Mouse (Mus musculus) frontal cortex, postnatal 25 days (tissue): Measurements from ENCODE around the gene Psmf1.

Experiments used
- DNase-seq, 2 experiments: peaks; one replicate each; pipeline ENCODE4 v3.0.0; 2022; ENCODE audit warnings: low spot score in 2 of 2

Gene Psmf1

DNA sequence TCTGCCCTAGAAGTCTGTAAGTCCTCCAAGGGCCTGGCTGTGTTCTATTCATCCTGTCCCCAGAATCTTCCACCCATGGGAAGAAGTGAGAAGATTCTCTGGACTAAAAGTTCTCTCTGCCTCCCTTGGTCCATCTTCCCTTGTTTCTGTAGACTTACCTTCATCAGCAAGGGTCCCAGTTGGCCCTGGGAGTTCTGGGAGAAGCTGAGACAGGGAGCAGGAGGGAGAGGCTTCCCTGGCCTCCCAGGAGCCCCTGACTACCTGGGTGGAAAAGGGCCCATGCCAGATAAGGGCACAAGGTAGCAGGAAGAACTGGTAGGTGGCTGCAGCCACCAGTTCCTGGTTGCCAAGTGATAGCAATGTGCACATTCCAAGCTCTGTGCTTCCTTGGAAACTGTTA lies at the start of gene Psmf1:
Psmf1 (minus strand) TSS at position 342 of the 400 bp plus-strand sequence.
- DNase-seq: no peak

DNA sequence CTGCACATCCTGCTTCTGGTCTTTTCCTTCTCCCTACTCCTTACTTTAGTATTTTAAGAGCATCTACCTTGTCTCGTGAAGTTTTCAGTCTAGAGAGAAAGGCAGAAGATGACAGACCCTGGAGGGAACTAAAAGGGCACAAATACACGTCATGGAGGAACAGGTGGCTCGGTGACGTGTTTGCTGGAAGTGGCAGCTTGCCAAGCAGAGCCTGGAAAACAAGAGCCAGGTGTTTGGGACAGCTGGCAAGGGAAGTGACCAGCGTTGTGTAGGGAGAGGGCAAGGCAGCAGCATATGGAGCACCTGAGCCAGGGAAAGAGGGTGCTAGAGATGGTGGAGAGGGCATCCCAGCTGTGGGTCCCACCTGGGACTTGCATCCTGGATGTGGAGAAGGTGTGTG lies 47.2 kb upstream of the Psmf1 start:
- DNase-seq: no peak

DNA sequence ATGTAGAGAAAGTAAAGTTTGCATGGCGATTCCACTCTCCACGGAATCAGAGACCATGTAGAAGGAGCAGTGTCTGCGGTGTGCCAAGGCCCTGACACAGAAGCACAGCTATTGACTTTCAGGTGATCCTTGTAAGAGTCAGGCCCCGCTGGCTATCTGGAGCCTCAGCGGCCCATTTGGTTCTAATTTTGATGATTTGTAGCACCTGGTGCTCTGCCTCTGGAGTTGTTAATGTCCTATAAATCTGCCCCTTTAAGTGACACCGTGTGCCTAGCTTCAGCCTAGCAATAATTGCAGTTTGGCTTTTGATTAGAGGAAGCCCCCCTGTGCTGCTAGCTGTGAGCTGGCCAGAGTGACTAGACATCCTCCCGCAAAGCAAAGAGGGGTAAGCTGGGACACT lies 46.2 kb upstream of the Psmf1 start:
- no peak for DNase-seq

DNA sequence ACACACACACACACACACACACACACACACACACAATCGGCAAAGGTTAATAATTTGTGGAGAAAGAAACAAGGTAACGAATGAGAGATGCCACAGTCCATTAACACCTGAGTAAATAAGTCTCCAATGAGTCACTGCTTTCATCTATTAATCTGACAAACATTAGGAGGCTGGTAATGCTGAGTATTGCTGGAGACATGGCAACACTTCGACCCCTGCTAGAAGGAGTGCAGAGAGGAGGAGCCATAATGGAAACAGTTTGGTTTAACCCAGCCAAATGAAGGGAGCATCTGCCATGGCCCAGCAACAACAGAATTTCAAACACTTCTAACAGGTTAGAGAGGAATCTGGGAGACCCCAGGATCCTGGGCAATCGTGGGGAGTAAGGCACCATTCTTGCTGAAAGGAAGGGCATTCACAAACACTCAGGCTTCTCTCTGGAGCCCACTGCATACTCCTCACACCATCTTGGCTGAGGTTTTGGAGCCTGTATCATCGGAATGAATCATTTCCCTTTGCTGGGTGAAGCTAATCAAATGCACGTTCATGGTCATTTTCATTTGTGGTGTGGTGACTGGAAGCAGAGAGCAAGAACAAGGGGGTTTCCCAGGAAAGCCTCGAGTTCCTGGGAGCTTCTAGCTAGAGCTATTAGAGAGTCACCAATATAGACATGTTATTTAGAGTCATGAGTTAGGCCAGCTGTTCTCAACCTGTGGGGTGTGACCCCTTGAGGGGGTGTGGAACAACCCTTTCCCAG lies 44.4 kb upstream of the Psmf1 start:
- DNase-seq: no peak

DNA sequence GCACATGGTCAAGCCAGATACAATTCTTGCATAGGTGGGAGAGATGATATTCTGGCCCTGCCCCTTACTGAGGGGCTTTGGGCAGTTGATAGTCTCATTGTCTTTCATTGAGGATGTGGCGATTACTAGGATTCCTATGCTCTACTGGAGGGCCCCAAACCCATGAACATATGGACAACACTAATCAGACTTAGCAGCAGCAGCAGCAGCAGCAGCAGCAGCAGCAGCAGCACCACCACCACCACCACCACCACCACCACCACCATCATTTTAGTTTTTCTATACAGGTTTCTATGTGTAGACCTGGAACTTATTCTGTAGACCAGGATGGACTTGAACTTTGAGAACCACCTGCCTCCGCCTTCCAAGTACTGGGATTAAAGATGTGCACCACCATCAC lies 39.5 kb upstream of the Psmf1 start:
- DNase-seq: no peak

DNA sequence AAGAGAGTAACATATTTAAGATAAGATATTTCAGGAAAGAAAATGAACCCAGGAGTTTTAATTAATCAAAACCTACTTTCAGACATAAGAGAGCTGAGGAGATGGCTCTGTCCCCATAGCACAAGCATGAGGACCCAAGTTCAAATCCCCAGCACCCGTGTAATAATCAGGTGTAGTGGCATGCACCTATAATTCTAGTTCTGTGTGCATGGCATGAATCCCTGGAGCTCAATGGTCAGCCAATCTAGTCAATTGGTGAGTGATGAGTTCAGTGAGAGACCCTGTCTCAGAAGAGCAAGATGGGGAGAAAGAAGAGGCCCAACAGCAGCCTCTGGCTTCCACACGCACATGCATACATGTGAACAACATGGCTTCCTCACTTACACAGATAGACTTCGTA lies 33.4 kb upstream of the Psmf1 start:
- no peak for DNase-seq

DNA sequence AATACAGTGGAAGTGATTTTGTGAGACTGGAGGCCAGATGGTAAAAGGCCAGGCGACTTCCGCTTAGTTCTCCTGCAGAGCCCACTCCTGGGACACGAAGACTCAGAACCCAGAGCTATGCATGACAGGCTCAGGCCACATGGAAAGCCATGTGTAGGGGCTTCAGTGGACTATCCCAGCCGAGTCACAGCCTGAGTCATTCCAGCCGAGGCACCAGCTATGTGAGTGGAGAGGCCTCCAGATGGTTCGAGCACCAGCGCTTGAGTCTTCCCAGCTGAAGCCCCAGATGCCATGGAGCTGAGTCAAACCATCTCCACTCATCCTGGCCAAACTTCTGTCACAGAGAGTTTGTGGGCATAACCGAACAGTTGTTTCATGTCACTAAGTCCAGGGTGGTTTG lies 29.5 kb upstream of the Psmf1 start:
- DNase-seq: no peak

DNA sequence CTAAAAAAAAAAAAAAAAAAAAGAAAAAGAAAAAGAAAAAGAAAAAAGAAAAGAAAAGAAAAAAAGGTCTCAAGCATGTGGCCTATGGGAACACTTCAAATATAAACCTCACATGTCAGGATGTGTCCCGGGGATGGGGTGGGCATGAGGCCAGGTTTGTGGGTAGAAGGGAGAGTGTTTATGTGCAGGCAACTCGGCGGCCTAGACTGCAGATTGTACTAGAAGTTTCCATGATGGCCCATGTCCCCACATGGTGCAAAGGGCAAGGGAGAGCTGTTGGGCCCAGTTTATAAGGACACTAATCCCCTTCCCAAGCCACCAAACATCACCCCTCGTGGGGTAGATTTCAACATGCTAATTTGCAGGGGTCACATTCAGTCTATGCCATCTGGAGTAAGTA lies 28.2 kb upstream of the Psmf1 start:
- DNase-seq: no peak

DNA sequence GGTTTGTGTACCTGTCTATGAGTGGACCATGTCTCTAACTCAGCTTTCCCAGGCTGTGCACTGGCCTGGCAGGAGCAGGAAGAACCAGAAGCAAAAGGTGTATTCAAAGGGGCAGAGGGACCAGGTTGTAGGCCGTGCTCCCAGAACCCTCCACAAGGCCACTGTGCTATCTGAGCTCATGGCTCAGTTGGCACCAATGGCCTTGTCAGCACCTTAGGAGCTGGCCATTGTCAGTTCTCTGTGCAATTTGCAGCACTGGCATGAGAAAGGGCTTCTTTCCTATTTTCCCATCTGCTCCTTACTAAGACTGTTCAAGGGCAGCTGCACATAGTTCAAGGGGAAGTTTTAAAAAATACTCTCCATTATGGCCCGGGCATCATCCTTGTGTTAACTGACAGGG lies 20.6 kb upstream of the Psmf1 start:
- no peak for DNase-seq

DNA sequence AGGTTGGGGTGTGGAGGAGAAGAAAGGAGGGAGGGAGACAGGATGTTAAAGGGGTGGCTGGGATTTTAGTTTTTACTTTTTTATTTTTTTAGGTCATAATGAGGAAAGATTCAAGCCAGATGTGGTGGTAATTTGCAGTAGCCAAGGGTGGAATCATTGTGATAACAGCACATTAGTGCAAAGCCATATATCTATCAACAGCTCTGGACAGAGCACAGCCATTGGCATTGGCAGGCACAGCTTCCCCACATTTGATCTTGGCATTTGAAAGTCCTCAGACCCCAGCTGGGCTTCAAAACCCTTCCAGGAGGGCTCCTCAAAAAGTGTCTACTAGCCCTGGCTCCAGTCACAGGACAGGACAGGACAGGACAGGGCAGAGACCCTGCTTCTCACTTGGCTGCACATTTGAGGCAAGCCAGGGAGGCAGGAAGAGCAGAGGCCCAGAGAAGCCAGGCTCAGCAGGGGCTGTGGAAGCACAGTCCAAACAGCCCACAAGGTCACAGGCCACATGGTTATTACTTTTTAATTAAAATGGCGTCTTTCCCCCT lies 14.9 kb upstream of the Psmf1 start:
- no peak for DNase-seq

DNA sequence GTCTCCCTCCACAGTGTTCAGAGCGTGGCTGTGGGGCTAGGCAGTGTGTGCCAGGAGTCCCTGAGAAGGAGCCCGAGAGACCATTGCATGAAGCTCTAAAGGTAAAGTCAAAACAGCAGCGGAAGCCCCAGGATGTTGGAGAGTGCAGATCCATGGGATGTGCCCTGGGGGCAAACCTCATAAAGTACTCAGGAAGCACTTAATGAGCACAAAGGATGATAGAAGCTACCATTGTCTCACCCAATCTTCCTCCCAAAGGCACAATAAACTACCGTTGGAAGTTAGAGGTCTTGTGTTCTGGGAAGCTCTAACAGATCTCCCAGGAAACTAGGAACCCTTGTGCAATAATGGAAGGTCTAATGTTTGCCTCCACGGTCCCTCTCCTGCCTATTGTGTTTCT lies 13.5 kb upstream of the Psmf1 start:
- no peak for DNase-seq

DNA sequence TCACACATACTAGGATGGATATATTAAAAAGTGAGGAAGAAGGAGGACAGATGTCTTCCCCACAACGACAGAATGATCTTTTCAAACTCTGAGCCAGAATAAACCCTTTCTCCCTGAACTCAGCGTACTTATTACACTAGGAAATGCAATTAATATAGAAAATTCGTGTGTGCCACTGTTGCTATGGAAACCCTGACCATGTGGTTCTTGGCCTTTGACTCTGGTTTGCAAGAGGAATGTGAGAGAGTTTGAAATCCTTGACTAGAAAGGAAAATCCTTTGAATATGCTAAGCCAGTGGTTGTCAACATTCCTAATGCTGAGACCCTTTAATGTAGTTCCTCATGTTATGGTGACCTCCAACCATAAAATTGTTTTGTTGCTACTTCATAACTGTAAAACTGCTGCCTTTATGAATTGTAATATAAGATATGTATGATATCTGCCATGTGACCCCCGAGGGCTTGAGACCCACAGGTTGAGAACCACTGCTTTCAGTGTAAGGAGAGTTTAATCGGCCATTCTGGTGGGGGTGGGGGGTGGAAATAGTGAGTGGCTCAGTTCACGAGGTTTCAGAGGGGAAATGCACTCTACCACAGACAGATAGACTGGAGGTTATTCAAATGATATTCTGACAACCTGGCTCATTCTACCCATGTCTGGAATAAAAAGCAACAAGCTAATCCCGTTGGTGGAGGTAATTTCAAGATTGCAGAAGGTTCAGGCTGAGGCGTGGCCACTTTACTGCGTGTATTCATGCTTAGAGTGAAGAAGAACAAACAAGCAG lies 12.5 kb upstream of the Psmf1 start:
- no peak for DNase-seq

DNA sequence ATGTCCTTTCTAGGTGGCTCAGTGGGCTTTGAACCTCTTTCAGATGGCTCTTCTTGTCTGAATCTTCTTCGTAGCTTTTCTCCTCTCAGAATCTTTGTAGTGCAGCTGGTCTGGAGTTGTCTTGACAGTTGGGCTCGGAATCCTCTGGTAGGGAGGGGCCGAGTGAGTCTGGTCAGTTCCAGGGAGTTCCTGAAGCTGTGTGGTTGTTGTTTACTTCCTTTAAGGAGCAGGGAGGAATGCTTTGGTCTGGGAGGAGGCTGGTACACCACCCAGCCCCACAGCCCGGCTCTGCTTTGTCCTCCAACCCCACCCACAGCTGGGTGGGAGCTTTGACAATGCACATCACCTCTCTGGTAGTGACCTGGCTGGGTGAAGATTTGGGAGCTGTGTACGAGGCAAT lies 7.3 kb upstream of the Psmf1 start:
- DNase-seq: no peak

DNA sequence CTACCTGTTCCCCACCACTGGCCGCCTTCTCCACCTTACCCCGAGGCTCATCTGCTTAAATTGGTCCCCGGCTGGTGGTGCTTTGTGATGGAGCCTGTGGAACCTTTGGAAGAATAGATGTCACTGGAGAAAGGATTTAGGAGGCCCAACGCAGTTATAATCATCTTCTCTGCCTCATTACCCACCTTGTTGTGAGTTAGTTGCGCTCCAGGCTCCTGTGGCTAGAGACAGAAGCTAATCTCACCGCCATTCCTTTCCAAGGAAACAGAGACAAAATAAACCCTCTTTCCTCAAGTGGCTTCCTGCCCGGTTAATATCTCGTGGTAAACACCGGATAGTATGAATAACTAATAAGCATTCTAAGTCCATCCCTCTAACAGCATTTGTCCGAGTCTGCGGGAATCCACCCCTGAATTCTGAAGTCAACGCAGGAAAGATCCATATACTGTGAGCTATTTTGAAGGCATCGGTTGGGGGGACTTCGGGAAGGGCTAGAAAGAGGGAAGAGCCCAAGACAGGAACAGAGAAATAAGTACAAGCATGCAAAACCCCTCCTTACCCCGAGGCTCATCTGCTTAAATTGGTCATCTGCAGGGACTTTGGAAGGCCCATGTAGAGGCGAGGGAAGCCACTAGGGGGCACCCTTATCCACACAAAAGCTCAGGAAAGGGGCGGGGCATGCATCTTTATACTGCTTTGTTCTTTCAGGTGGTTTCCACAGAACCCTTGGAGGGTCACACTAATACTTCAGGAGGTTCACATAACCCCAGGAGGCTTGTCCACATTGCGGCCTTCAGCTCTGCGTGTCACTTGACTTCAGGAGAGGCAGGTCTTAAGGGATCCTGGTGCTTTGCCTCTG lies 4.1 kb upstream of the Psmf1 start:
- peak; percentile 63 to 70 for DNase-seq

DNA sequence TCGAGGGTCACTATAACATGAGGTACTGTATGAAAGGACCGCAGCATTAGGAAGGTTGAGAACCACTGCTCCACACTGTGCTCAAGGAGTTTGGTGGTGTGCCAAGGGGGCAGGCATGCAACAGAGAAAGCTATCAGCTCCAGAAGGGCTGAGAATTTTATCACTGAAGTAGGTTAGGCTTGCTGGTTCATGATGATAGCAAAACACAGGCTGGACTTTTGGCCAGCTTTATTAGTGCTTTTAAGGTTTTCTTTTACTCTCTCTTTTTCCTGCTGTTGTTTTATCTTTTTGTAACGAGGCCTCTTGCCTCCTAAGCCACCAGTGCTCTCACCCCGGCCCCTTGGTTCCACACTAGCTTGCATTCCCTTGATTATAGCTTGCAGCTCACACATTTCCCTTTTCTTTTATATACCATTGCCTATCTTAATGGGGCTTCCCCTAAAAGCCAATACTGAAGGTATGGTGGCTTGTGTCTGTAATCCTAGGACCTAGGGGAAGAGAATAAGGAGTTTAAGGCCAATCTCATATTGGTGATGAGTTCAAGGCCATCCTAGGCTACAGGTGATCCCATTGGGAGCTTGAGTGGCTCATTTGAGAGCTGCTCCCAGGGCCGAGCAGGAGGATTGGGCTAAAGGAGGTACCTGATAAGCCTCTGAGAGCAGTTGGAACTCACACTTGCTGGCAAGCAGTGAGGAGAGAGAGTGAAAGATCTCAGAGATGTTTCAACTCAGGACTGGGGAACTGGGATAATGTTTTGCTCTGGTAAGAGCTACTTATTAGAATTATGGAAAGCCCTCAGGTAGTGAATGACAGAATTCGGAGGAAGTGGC lies 921 bp downstream of the Psmf1 start:
- DNase-seq: no peak

DNA sequence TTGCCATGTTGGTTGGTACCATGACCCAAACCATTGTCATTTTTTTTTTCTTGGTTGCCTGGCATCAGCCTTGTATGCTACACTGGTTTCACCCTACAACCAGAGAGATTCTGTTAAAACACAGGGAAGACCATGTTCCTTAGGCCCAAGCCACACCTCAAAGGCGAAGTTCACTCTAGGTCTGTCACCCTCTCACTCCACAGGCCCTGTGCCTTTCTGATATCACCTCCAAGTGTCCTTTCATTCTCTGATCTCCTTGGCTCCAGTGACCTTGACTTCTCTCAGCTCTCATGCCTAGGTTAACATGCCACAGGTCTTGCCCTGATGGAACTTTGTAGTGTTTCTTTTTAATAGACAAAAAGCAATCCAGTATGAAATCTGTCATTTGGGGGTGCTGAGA lies 1.9 kb downstream of the Psmf1 start:
- no peak for DNase-seq

DNA sequence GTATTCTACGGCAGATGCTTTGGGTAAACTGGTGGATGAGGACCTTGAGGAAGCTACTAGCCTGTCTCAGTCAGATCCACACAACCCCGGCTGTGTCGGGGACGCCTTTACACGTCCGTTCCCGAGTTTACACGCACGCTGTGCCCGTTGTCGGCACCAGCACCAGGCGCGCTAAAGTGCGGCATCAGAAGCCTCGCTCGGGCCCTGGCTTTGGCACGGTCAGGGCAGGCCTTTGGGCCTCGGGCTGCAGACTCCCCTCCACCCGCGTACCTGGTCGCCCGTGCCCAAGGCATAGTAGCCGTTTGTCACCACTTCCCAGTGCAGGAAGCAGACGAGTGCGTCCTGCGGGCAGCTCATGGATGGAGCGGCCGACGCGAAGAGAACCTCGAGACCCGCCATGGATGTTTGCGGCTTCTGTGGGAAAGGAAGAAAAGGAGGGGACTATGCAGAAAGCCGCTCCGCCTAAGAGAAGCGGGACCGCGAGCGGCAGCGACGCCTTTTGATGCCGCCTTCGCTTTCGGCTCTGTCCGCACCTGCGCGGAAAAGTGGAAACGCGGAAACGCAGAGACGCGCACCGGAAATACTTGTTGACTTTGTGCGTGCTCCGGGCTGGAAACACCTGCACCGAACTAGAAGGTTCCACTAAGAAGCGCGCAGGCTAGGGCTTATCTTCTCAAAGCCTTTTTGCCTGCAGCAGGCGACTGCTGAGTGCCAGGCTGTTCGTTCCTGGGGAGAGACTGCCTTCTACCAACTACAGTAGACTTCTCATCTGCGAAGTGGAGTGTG lies 3.1 kb downstream of the Psmf1 start:
- peak; percentile 86 to 91 for DNase-seq

DNA sequence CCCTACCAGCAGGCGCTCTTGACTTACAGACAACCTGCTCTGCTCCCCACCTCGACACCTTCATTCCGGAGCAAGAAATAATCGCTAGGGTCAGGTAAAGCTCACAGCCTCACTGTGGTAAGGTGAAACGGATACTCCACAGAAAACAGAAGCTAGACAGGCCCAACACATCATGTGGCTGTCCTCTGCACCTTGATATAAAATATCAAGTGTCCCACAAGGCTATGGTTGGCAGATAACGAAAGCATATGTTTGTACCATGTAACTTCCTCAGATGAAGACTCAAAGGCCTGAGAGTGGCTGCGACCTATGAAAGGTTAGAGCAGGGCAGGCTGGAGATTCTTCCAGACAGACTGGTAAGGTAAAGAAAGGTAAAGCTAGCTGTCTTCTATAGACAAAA lies 4.5 kb downstream of the Psmf1 start:
- no peak for DNase-seq

DNA sequence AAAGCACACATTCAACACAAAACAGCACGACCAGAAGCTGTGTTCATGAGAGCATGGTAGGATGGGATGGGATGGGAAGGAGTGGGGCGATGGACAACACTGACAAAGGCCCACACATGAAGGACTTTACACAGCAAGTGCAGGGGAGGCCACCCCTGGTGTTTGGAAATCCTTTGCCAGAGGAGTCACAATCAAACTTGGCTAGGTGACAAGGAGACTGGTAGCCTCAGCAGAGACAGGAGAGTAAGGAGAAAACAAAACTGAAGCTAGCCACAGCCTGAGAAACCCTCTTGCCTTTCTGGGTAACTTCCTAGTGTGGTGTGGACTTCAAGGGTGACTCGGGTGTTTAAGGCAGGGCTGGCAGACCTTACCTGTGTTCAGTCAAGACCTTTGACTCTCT lies 4.9 kb downstream of the Psmf1 start:
- no peak for DNase-seq

DNA sequence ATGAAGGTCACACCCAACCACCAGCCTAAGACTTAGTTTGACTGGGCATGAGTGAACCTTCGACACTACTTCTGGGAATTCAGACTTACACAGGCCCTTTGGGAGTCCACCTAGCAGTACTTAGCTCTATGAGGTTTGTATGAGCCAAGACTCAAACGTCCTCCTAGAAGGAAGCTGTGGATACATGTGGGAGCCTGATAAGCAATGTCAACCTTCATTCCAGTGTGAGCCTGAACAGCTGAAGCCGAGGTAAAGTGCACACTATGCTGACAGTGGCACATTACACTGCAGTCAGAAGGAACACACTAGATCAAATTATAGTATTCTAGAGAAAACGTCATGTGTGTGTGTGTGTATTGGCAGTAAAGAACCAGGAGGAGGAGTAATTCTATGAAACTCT lies 5.5 kb downstream of the Psmf1 start:
- DNase-seq: no peak

DNA sequence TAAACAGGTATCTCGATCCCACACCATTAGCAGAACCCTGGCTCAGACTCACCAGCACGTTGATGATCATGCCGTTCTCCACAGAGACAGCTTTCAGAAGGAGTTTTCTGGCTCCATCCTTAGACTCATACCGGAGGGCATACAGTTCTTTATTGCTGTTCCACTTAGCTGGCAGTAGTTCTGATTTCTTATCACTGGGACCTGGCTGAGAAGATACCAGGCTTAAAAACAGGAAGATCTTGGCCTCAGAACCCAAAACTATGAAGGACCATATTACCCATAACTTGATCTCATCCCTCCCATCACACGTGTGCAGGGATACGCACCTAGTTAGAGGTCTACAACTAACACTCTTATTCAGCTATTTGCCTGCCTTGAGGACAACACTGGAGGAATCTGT lies 8.6 kb downstream of the Psmf1 start:
- DNase-seq: no peak
